Mouse (Mus musculus): ENCODE data around the gene Hdac4. TPM values are rescaled to one million over a fixed set of nuclear protein-coding genes. Genes with fewer than 3 reads are reported as not detected.

Hdac4 gene
- polyA plus RNA-seq, 1 experiment from 2014 or later, result 22.0 TPM

DNA sequence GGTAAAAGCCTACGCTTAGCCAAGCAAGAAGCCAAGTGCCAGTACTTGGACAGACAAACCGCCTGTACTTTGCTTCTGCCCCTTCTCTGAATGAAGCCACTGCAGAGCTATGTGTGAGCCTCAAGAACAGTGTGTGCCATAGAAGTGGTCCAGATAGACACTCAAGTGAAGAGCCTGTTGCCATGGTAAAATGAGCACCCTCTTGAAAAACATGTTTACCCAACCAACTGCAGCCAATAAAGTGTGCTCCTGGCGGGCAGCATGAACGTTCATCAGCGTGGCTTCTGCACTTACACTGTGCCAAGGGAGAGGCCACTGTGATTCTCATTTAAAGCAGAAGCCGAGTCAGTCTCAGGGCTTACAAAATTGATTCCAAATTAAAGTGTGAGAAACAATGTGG is 165.0 kb downstream of the Hdac4 start:
- no peak overlapping the region for H3K4me3 ChIP-seq (ENCODE audit: low read length)
- peaks cover 5% of the 10 kb centered on the region; the same call in 1 of the 2 replicates for H3K36me3 ChIP-seq (ENCODE audit: control insufficient read depth, insufficient read depth, low read length)
- no peak overlapping the region for H3K4me2 ChIP-seq (replicated peaks; ENCODE audit: low read depth, low read length)
- H3K9me3 ChIP-seq (ENCODE audit: control insufficient read depth, low read length), result no peaks in the 10 kb centered on the region
- no peak overlapping the region for H3K27ac ChIP-seq (ENCODE audit: low read depth, low read length)
- no peak for ATAC-seq (ENCODE audit: low FRiP score, low TSS enrichment)
- no peaks in the 10 kb centered on the region for H3K4me1 ChIP-seq (ENCODE audit: control insufficient read depth, insufficient read depth, low read length)
- H3K27me3 ChIP-seq (ENCODE audit: control insufficient read depth, insufficient read depth, low read length), result no peaks in the 10 kb centered on the region
- 79% methylated on average over 6 of the region's 6 CpGs for WGBS
- H3K9ac ChIP-seq (ENCODE audit: low read depth, low read length), result no peak overlapping the region

DNA sequence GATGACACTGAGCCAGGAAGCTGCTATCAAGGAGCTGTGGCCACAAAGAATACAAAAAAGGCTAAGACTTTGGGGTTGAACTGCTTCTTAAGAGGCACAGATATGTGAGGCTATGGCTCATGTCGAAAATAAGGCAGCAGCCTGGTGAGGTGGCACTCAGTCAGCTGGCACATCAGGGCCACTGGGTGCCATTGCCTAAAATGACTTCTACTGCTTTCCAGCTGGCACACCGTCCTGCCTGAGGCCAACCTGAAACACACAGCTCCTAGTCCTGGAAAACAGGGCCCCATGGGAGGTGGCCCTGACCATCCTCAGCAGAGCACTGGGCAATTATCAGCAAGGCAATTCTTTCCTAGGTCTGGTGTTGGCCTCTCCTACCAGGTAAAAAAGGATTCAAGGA is 167.3 kb downstream of the Hdac4 start:
- no peak overlapping the region for H3K9ac ChIP-seq (ENCODE audit: low read depth, low read length)
- no peaks in the 10 kb centered on the region for H3K4me1 ChIP-seq (ENCODE audit: control insufficient read depth, insufficient read depth, low read length)
- H3K36me3 ChIP-seq (ENCODE audit: control insufficient read depth, insufficient read depth, low read length), result peaks cover 5% of the 10 kb centered on the region; the same call in 1 of the 2 replicates
- H3K27me3 ChIP-seq (ENCODE audit: control insufficient read depth, insufficient read depth, low read length), result no peaks in the 10 kb centered on the region
- H3K9me3 ChIP-seq (ENCODE audit: control insufficient read depth, low read length), result no peaks in the 10 kb centered on the region
- no peak for ATAC-seq (ENCODE audit: low FRiP score, low TSS enrichment)
- no peak overlapping the region for H3K27ac ChIP-seq (ENCODE audit: low read depth, low read length)
- WGBS, result 95% methylated on average over 2 of the region's 2 CpGs
- H3K4me3 ChIP-seq (ENCODE audit: low read length), result no peak overlapping the region
- no peak overlapping the region for H3K4me2 ChIP-seq (replicated peaks; ENCODE audit: low read depth, low read length)

DNA sequence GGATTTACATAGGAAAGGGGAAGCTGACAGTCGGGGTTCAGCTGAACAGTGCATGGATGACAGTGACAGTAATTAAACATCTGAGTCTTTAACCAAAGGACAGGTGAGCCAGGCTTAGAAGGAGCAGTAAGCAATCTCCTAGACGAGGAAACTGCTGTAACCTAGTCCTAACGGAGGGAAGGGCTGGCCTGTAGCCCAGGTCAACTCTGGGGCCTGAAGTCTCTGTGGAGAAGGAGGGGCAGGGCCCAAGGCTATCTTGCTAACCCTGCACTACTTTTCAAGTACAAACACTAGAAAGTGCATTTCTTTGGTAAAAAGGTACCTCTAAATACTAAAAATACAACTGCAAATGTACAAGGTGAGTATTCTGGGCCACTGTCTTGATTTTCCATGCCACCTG is 169.1 kb downstream of the Hdac4 start:
- peaks cover 5% of the 10 kb centered on the region; the same call in 1 of the 2 replicates for H3K36me3 ChIP-seq (ENCODE audit: control insufficient read depth, insufficient read depth, low read length)
- no peak overlapping the region for H3K9ac ChIP-seq (ENCODE audit: low read depth, low read length)
- no peak overlapping the region for H3K4me2 ChIP-seq (replicated peaks; ENCODE audit: low read depth, low read length)
- no peaks in the 10 kb centered on the region for H3K4me1 ChIP-seq (ENCODE audit: control insufficient read depth, insufficient read depth, low read length)
- H3K4me3 ChIP-seq (ENCODE audit: low read length), result no peak overlapping the region
- H3K9me3 ChIP-seq (ENCODE audit: control insufficient read depth, low read length), result no peaks in the 10 kb centered on the region
- ATAC-seq (ENCODE audit: low FRiP score, low TSS enrichment), result no peak
- whole genome bisulfite sequencing, result 88% methylated on average over 3 of the region's 3 CpGs
- no peaks in the 10 kb centered on the region for H3K27me3 ChIP-seq (ENCODE audit: control insufficient read depth, insufficient read depth, low read length)
- no peak overlapping the region for H3K27ac ChIP-seq (ENCODE audit: low read depth, low read length)

DNA sequence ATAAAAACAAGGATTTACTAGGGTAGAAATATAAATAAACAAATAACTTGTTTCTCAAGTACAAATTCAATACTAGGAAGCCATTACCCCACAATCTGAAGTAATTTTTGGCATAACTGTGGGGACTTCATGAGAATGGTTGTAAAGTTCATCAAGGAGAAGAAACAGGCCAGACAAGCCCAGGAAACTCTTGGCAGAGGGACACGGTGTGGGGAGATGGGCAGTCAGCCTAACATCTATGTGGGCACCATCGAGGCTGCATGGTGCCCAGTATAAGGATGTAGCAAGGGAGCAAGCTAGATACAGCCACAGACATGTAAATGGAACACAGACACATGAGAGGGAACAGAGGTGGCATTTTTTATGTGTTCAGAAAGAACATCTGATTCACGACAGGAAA is 171.6 kb downstream of the Hdac4 start:
- Histone ChIP-seq H3K9me3 (ENCODE audit: control insufficient read depth, low read length) (no peaks in the 10 kb centered on the region), H3K9ac (ENCODE audit: low read depth, low read length) (no peak overlapping the region), H3K27ac (ENCODE audit: low read depth, low read length) (no peak overlapping the region), H3K4me2 (replicated peaks; ENCODE audit: low read depth, low read length) (no peak overlapping the region), H3K4me1 (ENCODE audit: control insufficient read depth, insufficient read depth, low read length) (peaks cover 8% of the 10 kb centered on the region; the same call in 1 of the 2 replicates), H3K27me3 (ENCODE audit: control insufficient read depth, insufficient read depth, low read length) (no peaks in the 10 kb centered on the region), H3K36me3 (ENCODE audit: control insufficient read depth, insufficient read depth, low read length) (peaks cover 3% of the 10 kb centered on the region; the same call in 1 of the 2 replicates), H3K4me3 (ENCODE audit: low read length) (no peak overlapping the region)
- WGBS, result 90% methylated on average over 3 of the region's 3 CpGs
- no peak for ATAC-seq (ENCODE audit: low FRiP score, low TSS enrichment)

DNA sequence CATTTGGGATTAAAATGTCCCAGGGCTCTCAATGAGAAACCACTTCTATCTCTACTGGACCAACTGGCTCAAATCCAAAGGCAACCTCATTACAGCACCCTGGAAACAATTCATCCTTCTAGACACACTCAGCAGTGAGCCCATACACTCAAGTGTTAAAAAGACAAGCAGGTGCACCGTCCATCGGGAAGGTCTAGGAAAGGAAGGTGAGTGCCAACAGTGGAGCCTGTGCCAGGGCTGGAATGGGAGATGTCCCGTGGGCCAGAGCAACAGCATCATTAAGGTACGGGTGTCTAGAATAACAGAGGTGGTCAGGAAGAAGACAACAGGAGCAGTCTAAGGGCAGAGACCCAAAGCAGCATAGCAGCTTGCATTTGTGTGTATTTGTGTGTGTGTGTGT is 173.5 kb downstream of the Hdac4 start:
- no peak overlapping the region for H3K4me3 ChIP-seq (ENCODE audit: low read length)
- no peak overlapping the region for H3K27ac ChIP-seq (ENCODE audit: low read depth, low read length)
- H3K9ac ChIP-seq (ENCODE audit: low read depth, low read length), result no peak overlapping the region
- H3K27me3 ChIP-seq (ENCODE audit: control insufficient read depth, insufficient read depth, low read length), result no peaks in the 10 kb centered on the region
- peaks cover 3% of the 10 kb centered on the region; the same call in 1 of the 2 replicates for H3K36me3 ChIP-seq (ENCODE audit: control insufficient read depth, insufficient read depth, low read length)
- H3K4me1 ChIP-seq (ENCODE audit: control insufficient read depth, insufficient read depth, low read length), result peaks cover 8% of the 10 kb centered on the region; the same call in 1 of the 2 replicates
- H3K4me2 ChIP-seq (replicated peaks; ENCODE audit: low read depth, low read length), result no peak overlapping the region
- no peaks in the 10 kb centered on the region for H3K9me3 ChIP-seq (ENCODE audit: control insufficient read depth, low read length)
- ATAC-seq (ENCODE audit: low FRiP score, low TSS enrichment), result no peak
- 90% methylated on average over 4 of the region's 4 CpGs for WGBS

DNA sequence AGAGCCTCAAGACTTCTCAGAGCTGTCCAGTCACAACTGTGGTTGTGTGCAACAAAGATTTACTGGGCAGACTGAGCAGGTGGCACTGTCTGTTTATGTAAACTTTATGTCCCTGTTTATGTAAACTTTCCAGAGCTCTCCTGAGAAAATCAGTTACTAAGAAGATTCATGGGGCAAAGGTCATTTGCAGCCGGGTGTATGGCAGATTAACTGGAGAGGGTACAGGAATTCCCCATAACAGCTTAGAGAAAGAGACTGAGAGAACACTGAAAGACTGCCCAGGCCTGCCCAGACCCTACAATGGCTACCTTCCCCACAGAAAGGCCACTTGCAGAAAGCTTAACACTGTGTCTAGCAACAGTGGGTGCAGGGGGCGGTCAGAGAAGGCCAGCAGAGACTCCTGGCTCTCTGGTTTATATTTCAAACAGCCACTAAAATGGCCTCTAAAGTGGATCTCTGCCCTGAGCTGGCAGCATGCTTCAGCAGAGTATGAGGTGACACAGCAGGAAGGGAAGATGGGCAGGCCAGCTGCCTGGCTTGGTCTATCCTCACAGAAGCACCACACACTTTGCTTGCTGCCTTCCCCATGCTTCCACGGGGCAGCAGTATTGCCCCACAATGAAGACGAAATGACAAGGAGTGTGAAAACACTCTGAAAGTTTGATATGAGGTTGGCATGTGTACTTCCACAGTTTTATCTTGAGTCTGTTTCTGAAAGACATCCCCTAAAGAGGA is 179.4 kb downstream of the Hdac4 start:
- peaks cover 8% of the 10 kb centered on the region; the same call in 1 of the 2 replicates for H3K36me3 ChIP-seq (ENCODE audit: control insufficient read depth, insufficient read depth, low read length)
- 61% methylated on average over 4 of the region's 4 CpGs for WGBS
- no peak overlapping the region for H3K4me2 ChIP-seq (replicated peaks; ENCODE audit: low read depth, low read length)

DNA sequence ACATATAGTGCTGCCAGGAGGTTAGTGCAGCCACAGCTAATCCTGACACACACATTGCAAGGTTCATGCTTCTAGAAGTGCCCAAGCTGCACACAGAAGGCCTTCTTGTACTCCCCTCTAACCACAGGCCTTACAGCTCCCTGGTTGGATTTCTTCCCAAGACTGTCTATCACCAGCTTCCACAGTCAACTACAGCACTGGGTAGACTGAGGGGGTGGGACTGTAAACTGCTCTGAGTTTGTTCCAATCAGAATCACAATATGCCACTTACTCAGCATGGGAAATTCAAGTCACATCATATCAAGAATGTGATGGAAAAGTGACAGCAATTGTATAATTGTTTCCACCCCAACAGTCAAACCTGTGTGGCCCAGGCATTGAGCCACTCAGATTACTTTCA is 180.2 kb downstream of the Hdac4 start:
- Histone ChIP-seq H3K27ac (ENCODE audit: low read depth, low read length) (no peak overlapping the region), H3K36me3 (ENCODE audit: control insufficient read depth, insufficient read depth, low read length) (peaks cover 8% of the 10 kb centered on the region; the same call in 1 of the 2 replicates), H3K4me2 (replicated peaks; ENCODE audit: low read depth, low read length) (no peak overlapping the region), H3K27me3 (ENCODE audit: control insufficient read depth, insufficient read depth, low read length) (no peaks in the 10 kb centered on the region), H3K9ac (ENCODE audit: low read depth, low read length) (no peak overlapping the region), H3K9me3 (ENCODE audit: control insufficient read depth, low read length) (no peaks in the 10 kb centered on the region), H3K4me1 (ENCODE audit: control insufficient read depth, insufficient read depth, low read length) (peaks cover under 1% of the 10 kb centered on the region; the same call in 1 of the 2 replicates), H3K4me3 (ENCODE audit: low read length) (no peak overlapping the region)
- ATAC-seq (ENCODE audit: low FRiP score, low TSS enrichment), result no peak

More for the DNA sequence above, 179.4 kb downstream of the Hdac4 start:
- no peak for ATAC-seq (ENCODE audit: low FRiP score, low TSS enrichment)
- Histone ChIP-seq H3K4me3 (ENCODE audit: low read length) (no peak overlapping the region), H3K4me1 (ENCODE audit: control insufficient read depth, insufficient read depth, low read length) (peaks cover 8% of the 10 kb centered on the region; the same call in 1 of the 2 replicates), H3K9me3 (ENCODE audit: control insufficient read depth, low read length) (no peaks in the 10 kb centered on the region), H3K27ac (ENCODE audit: low read depth, low read length) (no peak overlapping the region), H3K9ac (ENCODE audit: low read depth, low read length) (no peak overlapping the region), H3K27me3 (ENCODE audit: control insufficient read depth, insufficient read depth, low read length) (no peaks in the 10 kb centered on the region)

DNA sequence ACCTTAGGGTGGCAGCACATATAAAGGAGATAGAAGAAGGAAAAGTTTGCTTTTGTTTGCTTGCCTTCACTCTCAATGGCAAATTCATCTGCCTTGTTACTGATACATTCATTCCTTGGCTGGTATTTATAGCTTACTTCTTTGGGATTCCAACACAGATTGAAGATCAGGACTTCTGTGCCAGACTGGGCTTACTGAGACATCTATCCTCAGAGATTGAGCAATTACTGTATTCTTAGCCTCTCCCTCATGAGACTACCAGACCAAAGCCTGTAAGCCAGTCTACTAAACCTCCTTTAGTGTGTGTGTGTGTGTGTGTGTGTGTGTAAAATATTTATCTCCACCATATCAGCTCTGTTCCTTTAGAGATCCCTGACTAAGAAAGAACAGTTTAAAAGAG is 181.0 kb downstream of the Hdac4 start:
- ATAC-seq (ENCODE audit: low FRiP score, low TSS enrichment), result no peak
- Histone ChIP-seq H3K27ac (ENCODE audit: low read depth, low read length) (no peak overlapping the region), H3K27me3 (ENCODE audit: control insufficient read depth, insufficient read depth, low read length) (no peaks in the 10 kb centered on the region), H3K9ac (ENCODE audit: low read depth, low read length) (no peak overlapping the region), H3K4me2 (replicated peaks; ENCODE audit: low read depth, low read length) (no peak overlapping the region), H3K36me3 (ENCODE audit: control insufficient read depth, insufficient read depth, low read length) (peaks cover 8% of the 10 kb centered on the region; the same call in 1 of the 2 replicates), H3K9me3 (ENCODE audit: control insufficient read depth, low read length) (no peaks in the 10 kb centered on the region), H3K4me3 (ENCODE audit: low read length) (no peak overlapping the region), H3K4me1 (ENCODE audit: control insufficient read depth, insufficient read depth, low read length) (no peaks in the 10 kb centered on the region)

DNA sequence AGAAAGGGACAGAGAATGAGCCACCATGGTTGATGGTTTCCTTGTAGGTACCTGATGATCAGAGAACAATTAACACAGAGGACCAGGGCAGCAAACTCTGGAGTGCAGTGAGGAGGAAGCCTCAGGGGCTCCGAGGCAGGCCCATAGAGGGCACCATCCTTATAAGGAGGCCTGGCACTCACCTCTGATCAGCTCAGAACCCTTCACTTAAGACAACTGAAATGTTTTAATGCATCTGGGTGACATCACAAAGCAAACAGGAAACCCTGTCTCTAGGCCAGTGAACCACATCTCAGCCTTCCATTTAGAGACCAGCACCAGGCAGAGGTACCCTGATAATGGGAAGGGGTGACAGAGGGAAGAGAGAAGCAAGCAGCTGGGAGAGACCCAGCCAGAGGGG is 188.8 kb downstream of the Hdac4 start:
- no peak overlapping the region for H3K4me3 ChIP-seq (ENCODE audit: low read length)

More for the DNA sequence above, 188.8 kb downstream of the Hdac4 start:
- H3K36me3 ChIP-seq (ENCODE audit: control insufficient read depth, insufficient read depth, low read length), result peaks cover 4% of the 10 kb centered on the region
- H3K27me3 ChIP-seq (ENCODE audit: control insufficient read depth, insufficient read depth, low read length), result no peaks in the 10 kb centered on the region
- ATAC-seq (ENCODE audit: low FRiP score, low TSS enrichment), result no peak
- H3K4me1 ChIP-seq (ENCODE audit: control insufficient read depth, insufficient read depth, low read length), result peaks cover 7% of the 10 kb centered on the region
- whole genome bisulfite sequencing, result 35% methylated on average over 1 of the region's 1 CpGs
- H3K4me2 ChIP-seq (replicated peaks; ENCODE audit: low read depth, low read length), result no peak overlapping the region
- H3K27ac ChIP-seq (ENCODE audit: low read depth, low read length), result no peak overlapping the region
- H3K9ac ChIP-seq (ENCODE audit: low read depth, low read length), result no peak overlapping the region
- no peaks in the 10 kb centered on the region for H3K9me3 ChIP-seq (ENCODE audit: control insufficient read depth, low read length)
